Mouse (Mus musculus) activated CD4-positive, CD25-positive, alpha-beta regulatory T cell (primary cell): ENCODE measurements around the gene Krtap1-5. TPM values are rescaled to one million over a fixed set of nuclear protein-coding genes. Genes with fewer than 3 reads are reported as not detected.

Experiments used
- polyA plus RNA-seq, 2 experiments: library from polyadenylated mRNA; unstranded; fragments of 100-300 nt; shearing (Covaris generic); gene quantifications; one replicate each; pipeline ENCODE4 v1.2.1; 2017

Krtap1-5 gene
- polyA plus RNA-seq: not detected

DNA sequence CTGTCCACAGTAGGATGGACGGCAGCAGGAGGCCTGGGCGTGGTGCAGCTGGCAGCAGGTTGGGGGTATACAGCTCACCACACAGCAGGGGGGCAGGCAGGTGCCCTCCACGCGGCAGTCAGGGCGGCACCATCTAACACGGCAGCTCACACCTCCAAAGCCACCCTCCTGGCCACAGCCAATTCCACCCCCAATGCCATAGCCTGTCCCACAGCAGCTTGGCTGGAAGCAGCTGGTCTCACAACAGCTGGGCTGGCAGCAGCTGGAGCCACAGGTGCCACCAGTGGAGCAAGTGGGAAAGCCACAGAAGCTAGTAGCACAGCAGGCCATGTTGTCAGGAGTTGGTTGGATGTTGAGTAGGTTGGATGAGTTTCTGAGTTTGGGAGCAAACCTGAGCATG, at the start of gene Krtap1-5:
Krtap1-5 (minus strand) TSS at position 381 of the 400 bp plus-strand sequence.

DNA sequence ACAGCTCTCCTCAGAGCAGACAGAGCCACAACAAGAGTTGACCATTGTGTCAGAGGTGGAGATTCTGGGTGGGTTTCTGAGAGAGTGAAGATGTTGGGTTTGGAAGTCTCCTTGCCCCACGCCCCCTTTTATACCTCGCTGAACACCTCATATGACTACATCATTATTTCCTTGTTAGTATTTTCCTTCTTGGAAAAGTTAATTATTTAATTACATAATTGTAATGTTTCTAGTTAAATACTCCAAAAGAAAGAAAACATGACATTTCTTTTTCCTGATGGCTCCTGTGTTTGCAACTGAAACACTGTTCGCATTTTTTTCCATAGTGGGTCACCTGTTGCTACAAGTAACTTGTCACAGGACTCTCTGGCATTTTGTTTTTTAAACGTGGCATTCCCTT, 47.3 kb upstream of the Krtap1-5 start, which contains the start of gene Krtap4-1:
Krtap4-1 (minus strand) TSS at position 101 of the 400 bp plus-strand sequence.

DNA sequence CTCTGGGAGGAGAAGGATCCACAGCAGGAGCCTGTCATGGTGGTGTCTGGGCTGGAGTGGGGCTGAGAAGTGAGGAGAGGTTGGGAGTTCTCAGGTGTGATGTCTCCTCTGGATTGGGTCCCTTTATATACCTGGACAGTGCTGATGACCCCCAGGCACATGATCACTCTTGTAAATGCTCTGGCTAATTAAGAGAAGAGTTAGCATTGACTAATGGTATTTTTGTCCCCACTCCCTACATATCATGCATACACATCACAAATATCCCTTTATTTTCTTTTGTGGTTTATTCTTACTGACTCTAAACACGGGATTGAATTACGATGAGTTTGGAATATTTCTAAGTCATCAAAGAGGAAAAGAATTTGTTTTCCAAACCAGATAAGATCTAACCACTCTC, 39.5 kb upstream of the Krtap1-5 start, which contains the start of gene Gm11562:
Gm11562 (minus strand) TSS at position 101 of the 400 bp plus-strand sequence.

DNA sequence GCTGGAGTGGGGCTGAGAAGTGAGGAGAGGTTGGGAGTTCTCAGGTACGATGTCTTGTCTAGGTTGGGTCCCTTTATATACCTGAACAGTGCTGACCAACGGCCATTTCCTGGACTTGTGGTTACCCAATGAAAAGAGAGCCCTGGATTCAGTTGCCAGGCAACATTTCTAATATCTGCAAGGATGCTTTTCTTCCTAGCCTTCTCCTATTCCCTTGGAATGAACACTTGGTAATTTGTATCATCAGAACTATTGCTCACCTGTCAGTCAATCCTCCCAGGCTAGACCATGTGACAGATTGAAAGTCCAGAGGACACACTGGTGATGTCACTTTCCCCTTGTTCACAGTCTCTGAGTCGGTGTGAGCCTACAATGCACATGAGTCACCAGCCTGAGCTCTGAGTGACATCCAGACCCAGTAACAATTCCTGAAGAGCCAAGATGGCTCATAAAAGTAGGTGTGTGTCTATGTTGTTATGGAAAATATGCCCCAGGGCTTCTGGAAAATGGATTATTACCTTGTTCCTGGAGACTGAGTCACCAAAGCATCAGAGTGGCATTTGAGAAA, 34.1 kb upstream of the Krtap1-5 start, which contains the start of gene Krtap2-4:
Krtap2-4 (minus strand) TSS at position 51 of the 568 bp plus-strand sequence.

DNA sequence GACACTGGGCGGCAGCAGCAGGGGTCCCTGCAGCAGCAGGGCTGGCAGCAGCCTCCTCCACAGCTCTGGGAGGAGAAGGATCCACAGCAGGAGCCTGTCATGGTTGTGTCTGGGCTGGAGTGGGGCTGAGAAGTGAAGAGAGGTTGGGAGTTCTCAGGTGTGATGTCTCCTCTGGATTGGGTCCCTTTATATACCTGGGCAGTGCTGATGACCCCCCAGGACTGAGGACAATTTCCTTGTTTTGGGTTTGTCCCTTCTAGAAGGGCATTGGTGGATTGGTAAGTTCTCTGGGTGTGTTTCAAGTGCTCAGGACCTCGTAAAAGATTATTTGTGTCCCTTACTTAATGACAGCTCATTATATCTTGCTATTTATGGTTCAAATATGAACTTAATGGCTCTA, 29.3 kb upstream of the Krtap1-5 start, which contains the start of gene Gm11937:
Gm11937 (minus strand) TSS at position 101 of the 400 bp plus-strand sequence.

DNA sequence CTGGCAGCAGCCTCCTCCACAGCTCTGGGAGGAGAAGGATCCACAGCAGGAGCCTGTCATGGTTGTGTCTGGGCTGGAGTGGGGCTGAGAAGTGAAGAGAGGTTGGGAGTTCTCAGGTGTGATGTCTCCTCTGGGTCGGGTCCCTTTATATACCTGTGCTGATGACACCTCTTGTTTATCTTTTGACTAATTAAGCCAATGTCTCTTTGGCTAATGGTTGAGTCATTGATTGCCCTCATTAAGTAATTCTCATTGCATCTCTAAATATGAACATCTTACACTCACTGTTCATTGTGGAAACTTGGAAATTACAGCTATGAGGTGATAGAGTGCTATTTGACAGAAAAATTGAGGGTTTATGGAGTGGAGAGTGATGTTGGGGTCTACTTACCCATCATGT, 22.4 kb upstream of the Krtap1-5 start, which contains the start of gene Gm11938:
Gm11938 (minus strand) TSS at position 101 of the 400 bp plus-strand sequence.

DNA sequence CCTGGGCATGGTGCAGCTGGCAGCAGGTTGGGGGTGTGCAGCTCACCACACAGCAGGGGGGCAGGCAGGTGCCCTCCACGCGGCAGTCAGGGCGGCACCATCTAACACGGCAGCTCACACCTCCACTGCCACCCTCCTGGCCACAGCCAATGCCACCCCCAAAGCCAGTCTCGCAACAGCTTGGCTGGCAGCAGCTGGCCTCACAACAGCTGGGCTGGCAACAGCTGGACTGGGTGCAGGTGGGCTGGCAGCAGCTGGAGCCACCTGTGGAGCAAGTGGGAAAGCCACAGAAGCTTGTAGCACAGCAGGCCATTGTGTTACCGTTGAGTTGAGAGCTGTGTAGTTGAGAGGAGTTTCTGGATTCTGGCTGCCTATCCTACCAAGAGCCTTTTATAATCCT, 16.9 kb upstream of the Krtap1-5 start, which contains the start of gene Krtap9-3:
Krtap9-3 (minus strand) TSS at position 364 of the 400 bp plus-strand sequence.

DNA sequence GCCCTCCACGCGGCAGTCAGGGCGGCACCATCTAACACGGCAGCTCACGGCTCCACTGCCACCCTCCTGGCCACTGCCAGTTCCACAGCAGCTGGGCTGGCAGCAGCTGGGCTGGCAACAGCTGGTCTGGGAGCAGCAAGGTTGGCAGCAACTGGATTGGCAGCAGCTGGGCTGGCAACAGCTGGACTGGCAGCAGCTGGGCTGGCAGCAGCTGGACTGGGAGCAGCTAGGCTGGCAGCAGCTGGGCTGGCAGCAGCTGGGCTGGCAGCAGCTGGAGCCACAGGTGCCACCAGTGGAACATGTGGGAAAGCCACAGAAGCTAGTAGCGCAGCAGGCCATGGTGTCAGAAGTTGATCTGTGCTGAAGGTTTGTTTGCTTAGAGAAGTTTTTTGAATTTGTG, 10.2 kb upstream of the Krtap1-5 start, which contains the start of gene Krtap1-3:
Krtap1-3 (minus strand) TSS at position 359 of the 400 bp plus-strand sequence.

DNA sequence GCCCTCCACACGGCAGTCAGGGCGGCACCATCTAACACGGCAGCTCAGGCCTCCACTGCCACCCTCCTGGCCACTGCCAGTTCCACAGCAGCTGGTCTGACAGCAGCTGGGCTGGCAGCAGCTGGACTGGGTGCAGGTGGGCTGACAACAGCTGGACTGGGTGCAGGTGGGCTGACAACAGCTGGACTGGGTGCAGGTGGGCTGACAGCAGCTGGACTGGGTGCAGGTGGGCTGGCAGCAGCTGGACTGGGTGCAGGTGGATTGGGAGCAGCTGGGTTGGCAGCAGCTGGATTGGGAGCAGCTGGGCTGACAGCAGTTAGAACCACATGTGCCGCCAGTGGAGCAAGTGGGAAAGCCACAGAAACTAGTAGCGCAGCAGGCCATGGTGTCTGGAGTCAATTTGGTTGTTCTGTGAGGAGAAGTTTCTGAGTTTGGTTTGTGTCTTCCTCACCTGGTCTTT, 2.5 kb upstream of the Krtap1-5 start, which contains the start of gene Krtap1-4:
Krtap1-4 (minus strand) TSS at position 410 of the 460 bp plus-strand sequence.

DNA sequence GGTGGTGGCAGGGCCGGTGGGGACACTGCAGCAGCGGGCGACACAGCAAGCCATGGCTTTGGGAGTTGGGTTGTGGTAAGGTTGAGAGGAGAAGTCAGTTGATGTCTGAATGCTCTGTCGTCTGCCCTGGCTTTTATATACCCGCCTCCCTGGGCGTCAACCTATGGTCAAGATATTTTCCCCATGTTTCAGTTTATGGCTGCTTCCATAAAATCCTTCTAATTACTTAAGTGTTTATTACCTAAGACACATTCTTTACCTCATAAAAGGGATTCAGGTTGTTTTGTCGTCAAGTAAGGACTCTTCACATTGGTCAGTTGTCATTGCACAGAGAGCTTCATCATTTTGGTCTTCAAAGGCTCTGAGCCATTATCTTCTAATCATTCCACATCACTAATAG, 14.3 kb downstream of the Krtap1-5 start, which contains the start of gene Krtap3-1:
Krtap3-1 (minus strand) TSS at position 101 of the 400 bp plus-strand sequence.

DNA sequence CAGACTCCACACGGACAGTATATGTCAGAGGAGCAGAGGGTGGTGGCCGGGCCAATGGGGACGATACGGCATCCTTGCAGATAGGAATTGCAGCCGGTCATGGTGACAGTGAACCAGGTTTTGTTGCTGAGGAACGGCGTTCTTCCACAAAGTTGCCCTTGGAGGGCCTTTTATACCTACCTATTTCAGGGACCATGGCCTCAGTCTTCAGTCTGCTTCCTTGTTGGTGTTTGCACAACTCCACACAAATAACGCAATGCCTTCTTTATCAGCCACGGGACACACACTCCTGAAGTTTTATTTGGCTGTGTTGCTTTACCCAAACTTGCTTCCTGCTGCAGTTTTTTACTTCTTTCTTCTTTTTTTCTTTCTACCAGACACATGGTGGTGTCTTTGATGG, 21.4 kb downstream of the Krtap1-5 start, which contains the start of gene Gm11939:
Gm11939 (minus strand) TSS at position 101 of the 400 bp plus-strand sequence.

DNA sequence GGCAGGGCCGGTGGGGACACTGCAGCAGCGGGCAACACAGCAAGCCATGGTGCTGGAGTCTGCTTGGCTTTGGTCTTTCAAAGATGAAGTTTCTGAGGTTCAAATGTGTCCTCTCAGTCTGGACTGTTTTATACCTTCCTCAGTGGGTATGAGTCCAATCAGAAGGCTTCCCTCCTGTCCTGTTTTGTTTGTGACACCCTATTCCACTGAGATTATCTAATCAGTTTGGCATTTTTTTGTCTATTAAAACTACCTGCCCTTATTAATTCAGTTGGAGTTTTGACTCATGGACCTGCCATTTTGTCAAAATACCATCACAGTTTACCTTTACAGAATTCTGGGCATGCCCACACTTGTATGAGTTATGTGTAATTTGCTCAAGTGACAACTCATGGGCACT, 24.1 kb downstream of the Krtap1-5 start, which contains the start of gene Krtap3-2:
Krtap3-2 (minus strand) TSS at position 101 of the 400 bp plus-strand sequence.

DNA sequence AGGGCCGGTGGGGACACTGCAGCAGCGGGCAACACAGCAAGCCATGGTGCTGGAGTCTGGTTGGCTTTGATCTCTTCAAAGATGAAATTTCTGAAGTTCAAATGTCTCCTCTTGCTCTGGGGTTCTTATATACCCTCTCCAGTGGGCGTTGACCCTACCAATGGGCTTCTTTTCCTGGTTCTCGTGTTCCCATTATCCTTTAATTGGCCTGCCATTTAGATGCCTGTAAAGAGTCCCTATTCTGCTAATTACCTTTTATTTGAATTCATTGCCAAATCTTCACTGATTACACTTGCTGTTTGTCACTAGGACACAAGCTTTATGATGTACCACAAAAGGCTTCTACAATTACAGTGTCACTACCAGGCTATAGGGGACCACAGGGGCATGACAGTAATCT, 30.1 kb downstream of the Krtap1-5 start, which contains the start of gene Krtap3-3:
Krtap3-3 (minus strand) TSS at position 101 of the 400 bp plus-strand sequence.

Other genes with a start within 250 kb of the Krtap1-5 start
- gene Krt26, start 243.1 kb downstream of the Krtap1-5 start, polyA plus RNA-seq: under 1 TPM in 1 of 2 experiments, not detected in 1; 0.23 TPM
- not detected for gene Krt27, start 229.9 kb downstream of the Krtap1-5 start, polyA plus RNA-seq
- not detected for gene Krt28, start 206.1 kb downstream of the Krtap1-5 start, polyA plus RNA-seq
- 1 to 10 TPM; 8.0 to 9.9 TPM for gene Krt10, start 191.7 kb downstream of the Krtap1-5 start, polyA plus RNA-seq
- under 1 TPM in 1 of 2 experiments, not detected in 1; 0.11 TPM for gene Krt12, start 158.8 kb downstream of the Krtap1-5 start, polyA plus RNA-seq
- gene Krt20, start 142.9 kb downstream of the Krtap1-5 start, polyA plus RNA-seq: not detected
- gene Krt23, start 87.9 kb downstream of the Krtap1-5 start, polyA plus RNA-seq: not detected
- gene Krt39, start 59.7 kb downstream of the Krtap1-5 start, polyA plus RNA-seq: under 1 TPM in 1 of 2 experiments, not detected in 1; 0.36 TPM
- under 1 TPM in 1 of 2 experiments, not detected in 1; 0.38 TPM for gene Krt40, start 37.9 kb downstream of the Krtap1-5 start, polyA plus RNA-seq
- gene Krtap3-3, start 30.2 kb downstream of the Krtap1-5 start, polyA plus RNA-seq: not detected
- gene Krtap3-2, start 24.2 kb downstream of the Krtap1-5 start, polyA plus RNA-seq: not detected
- 1 to 10 TPM in 1 of 2 experiments, not detected in 1; 1.1 TPM for gene Gm11939, start 21.6 kb downstream of the Krtap1-5 start, polyA plus RNA-seq
- not detected for gene Krtap3-1, start 14.4 kb downstream of the Krtap1-5 start, polyA plus RNA-seq
- not detected for gene Krtap1-4, start 2.6 kb upstream of the Krtap1-5 start, polyA plus RNA-seq
- under 1 TPM in 1 of 2 experiments, not detected in 1; 0.27 TPM for gene Krtap1-3, start 10.3 kb upstream of the Krtap1-5 start, polyA plus RNA-seq
- not detected for gene Krtap9-3, start 17.1 kb upstream of the Krtap1-5 start, polyA plus RNA-seq
- not detected for gene Gm11938, start 22.3 kb upstream of the Krtap1-5 start, polyA plus RNA-seq
- not detected for gene Gm11937, start 29.2 kb upstream of the Krtap1-5 start, polyA plus RNA-seq
- not detected for gene Krtap2-4, start 33.8 kb upstream of the Krtap1-5 start, polyA plus RNA-seq
- not detected for gene Gm11562, start 39.4 kb upstream of the Krtap1-5 start, polyA plus RNA-seq
- not detected for gene Krtap4-1, start 47.2 kb upstream of the Krtap1-5 start, polyA plus RNA-seq
- not detected for gene Krtap4-2, start 54.1 kb upstream of the Krtap1-5 start, polyA plus RNA-seq
- not detected for gene Krtap4-7, start 63.1 kb upstream of the Krtap1-5 start, polyA plus RNA-seq
- gene Gm11555, start 69.2 kb upstream of the Krtap1-5 start, polyA plus RNA-seq: not detected
- not detected for gene Gm11563, start 77.9 kb upstream of the Krtap1-5 start, polyA plus RNA-seq
- gene Krtap4-6, start 84.9 kb upstream of the Krtap1-5 start, polyA plus RNA-seq: not detected
- not detected for gene Gm14190, start 109.7 kb upstream of the Krtap1-5 start, polyA plus RNA-seq
- not detected for gene Gm14180, start 153.3 kb upstream of the Krtap1-5 start, polyA plus RNA-seq
- gene Gm11595, start 191.9 kb upstream of the Krtap1-5 start, polyA plus RNA-seq: under 1 TPM in 1 of 2 experiments, not detected in 1; 0.32 TPM
- gene Krtap4-8, start 199.7 kb upstream of the Krtap1-5 start, polyA plus RNA-seq: not detected
- gene Krtap4-9, start 204.2 kb upstream of the Krtap1-5 start, polyA plus RNA-seq: not detected
- not detected for gene Gm11596, start 212.5 kb upstream of the Krtap1-5 start, polyA plus RNA-seq
- gene Gm11569, start 217.9 kb upstream of the Krtap1-5 start, polyA plus RNA-seq: not detected
- gene Gm11554, start 223.4 kb upstream of the Krtap1-5 start, polyA plus RNA-seq: not detected
- gene Krtap4-13, start 228.9 kb upstream of the Krtap1-5 start, polyA plus RNA-seq: not detected
- not detected for gene Gm11564, start 234.7 kb upstream of the Krtap1-5 start, polyA plus RNA-seq